Mouse (Mus musculus): ENCODE data around the gene Gpr173. TPM values are rescaled to one million over a fixed set of nuclear protein-coding genes. Genes with fewer than 3 reads are reported as not detected.

Gene Gpr173
- polyA plus RNA-seq, 1 experiment from 2014 or later = 7.1 TPM

GRCm38 (mm10) chrX:152323584-152323983, 44.9 kb downstream of the Gpr173 start:
- Histone ChIP-seq H3K4me3 (ENCODE audit: low read depth, low read length) (no peak overlapping the region), H3K27me3 (ENCODE audit: control insufficient read depth, insufficient read depth, low read length) (peaks cover 17% of the 10 kb centered on the region; the same call in 1 of the 2 replicates), H3K27ac (ENCODE audit: low read depth, low read length) (no peak overlapping the region), H3K4me1 (replicated peaks; ENCODE audit: control insufficient read depth, insufficient read depth, low read length) (no peaks in the 10 kb centered on the region; the same call in 1 of the 2 replicates), H3K36me3 (ENCODE audit: control insufficient read depth, insufficient read depth, low read length) (no peaks in the 10 kb centered on the region), H3K9me3 (ENCODE audit: control insufficient read depth, low read length) (no peaks in the 10 kb centered on the region; the same call in 1 of the 2 replicates), H3K4me2 (ENCODE audit: low read depth, low read length, severe bottlenecking) (no peak overlapping the region), H3K9ac (ENCODE audit: low read length) (no peak overlapping the region)
- no peak for ATAC-seq (replicated peaks; ENCODE audit: low FRiP score)
- WGBS = 100% methylated on average over 1 of the region's 1 CpGs
- DNase-seq (ENCODE audit: low spot score) = no peak

DNA sequence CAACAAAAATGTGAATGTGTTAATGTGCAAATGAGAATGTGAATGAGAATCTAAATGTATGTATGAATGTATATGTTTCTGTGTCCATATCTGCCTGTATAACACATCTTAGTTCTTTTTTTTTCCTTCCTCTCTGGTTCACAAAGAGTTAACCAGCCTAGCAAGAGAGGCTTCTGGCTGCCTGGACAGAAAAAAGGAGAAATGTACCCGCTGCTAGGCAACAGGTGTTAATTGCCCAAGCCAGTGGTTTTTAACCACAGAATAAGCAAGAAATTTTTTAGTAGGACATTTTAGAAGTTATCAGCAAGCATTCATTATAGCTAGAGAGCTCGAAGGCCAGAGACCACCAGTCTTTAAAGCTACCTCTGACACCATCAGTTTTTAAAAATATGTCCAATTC, 45.7 kb downstream of the Gpr173 start:
- ATAC-seq (replicated peaks; ENCODE audit: low FRiP score) = no peak
- Histone ChIP-seq H3K4me3 (ENCODE audit: low read depth, low read length) (no peak overlapping the region), H3K27ac (ENCODE audit: low read depth, low read length) (no peak overlapping the region), H3K27me3 (ENCODE audit: control insufficient read depth, insufficient read depth, low read length) (peaks cover 10% of the 10 kb centered on the region; the same call in 1 of the 2 replicates), H3K4me1 (replicated peaks; ENCODE audit: control insufficient read depth, insufficient read depth, low read length) (no peaks in the 10 kb centered on the region; the same call in 1 of the 2 replicates), H3K36me3 (ENCODE audit: control insufficient read depth, insufficient read depth, low read length) (no peaks in the 10 kb centered on the region), H3K9ac (ENCODE audit: low read length) (no peak overlapping the region), H3K9me3 (ENCODE audit: control insufficient read depth, low read length) (no peaks in the 10 kb centered on the region; the same call in 1 of the 2 replicates), H3K4me2 (ENCODE audit: low read depth, low read length, severe bottlenecking) (no peak overlapping the region)
- DNase-seq (ENCODE audit: low spot score) = no peak
- 44% methylated on average over 2 of the region's 2 CpGs for WGBS

- ATAC-seq (replicated peaks; ENCODE audit: low FRiP score) (no peak), DNase-seq (ENCODE audit: low spot score) (no peak)
- no peaks in the 10 kb centered on the region for H3K36me3 ChIP-seq (ENCODE audit: control insufficient read depth, insufficient read depth, low read length)
- H3K9me3 ChIP-seq (ENCODE audit: control insufficient read depth, low read length) = no peaks in the 10 kb centered on the region; the same call in 1 of the 2 replicates
- no peak overlapping the region for H3K4me2 ChIP-seq (ENCODE audit: low read depth, low read length, severe bottlenecking)
- WGBS = 91% methylated on average over 4 of the region's 4 CpGs
- no peaks in the 10 kb centered on the region for H3K4me1 ChIP-seq (replicated peaks; ENCODE audit: control insufficient read depth, insufficient read depth, low read length)
- H3K27ac ChIP-seq (ENCODE audit: low read depth, low read length) = no peak overlapping the region
- H3K27me3 ChIP-seq (ENCODE audit: control insufficient read depth, insufficient read depth, low read length) = peaks cover 7% of the 10 kb centered on the region; the same call in 1 of the 2 replicates
- H3K4me3 ChIP-seq (ENCODE audit: low read depth, low read length) = no peak overlapping the region
- H3K9ac ChIP-seq (ENCODE audit: low read length) = no peak overlapping the region
Observed at GRCm38 (mm10) chrX:152320535-152320934, 48.0 kb downstream of the Gpr173 start.

GRCm38 (mm10) chrX:152307942-152308341, 60.6 kb downstream of the Gpr173 start:
- H3K4me2 ChIP-seq (ENCODE audit: low read depth, low read length, severe bottlenecking) = no peak overlapping the region
- no peaks in the 10 kb centered on the region for H3K36me3 ChIP-seq (ENCODE audit: control insufficient read depth, insufficient read depth, low read length)
- no peak overlapping the region for H3K27ac ChIP-seq (ENCODE audit: low read depth, low read length)
- WGBS = 69% methylated on average over 2 of the region's 2 CpGs
- H3K4me3 ChIP-seq (ENCODE audit: low read depth, low read length) = no peak overlapping the region
- H3K4me1 ChIP-seq (replicated peaks; ENCODE audit: control insufficient read depth, insufficient read depth, low read length) = no peaks in the 10 kb centered on the region
- peaks cover 6% of the 10 kb centered on the region; the same call in 1 of the 2 replicates for H3K27me3 ChIP-seq (ENCODE audit: control insufficient read depth, insufficient read depth, low read length)
- H3K9ac ChIP-seq (ENCODE audit: low read length) = no peak overlapping the region
- no peaks in the 10 kb centered on the region for H3K9me3 ChIP-seq (ENCODE audit: control insufficient read depth, low read length)
- DNase-seq (ENCODE audit: low spot score) (no peak), ATAC-seq (replicated peaks; ENCODE audit: low FRiP score) (no peak)

DNA sequence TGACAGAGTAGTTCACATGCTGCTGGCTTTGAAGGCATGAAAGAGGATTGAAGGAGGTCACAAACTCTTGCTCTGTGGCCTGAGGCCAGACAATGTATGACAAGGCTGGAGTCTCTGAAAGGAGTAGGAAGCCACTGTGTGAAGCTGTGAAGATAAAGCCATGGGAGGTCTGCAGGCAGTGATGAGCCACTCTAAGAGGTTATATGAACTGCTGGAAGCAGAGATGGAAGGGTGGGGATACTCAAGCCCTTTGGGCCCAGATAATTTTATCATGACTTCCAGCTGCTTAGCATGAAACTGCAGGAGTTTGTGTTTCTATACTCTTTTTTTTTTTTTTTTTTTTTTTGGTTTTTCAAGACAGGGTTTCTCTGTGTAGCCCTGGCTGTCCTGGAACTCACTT, 61.1 kb downstream of the Gpr173 start:
- Histone ChIP-seq H3K27ac (ENCODE audit: low read depth, low read length) (no peak overlapping the region), H3K9ac (ENCODE audit: low read length) (no peak overlapping the region), H3K4me3 (ENCODE audit: low read depth, low read length) (no peak overlapping the region), H3K4me2 (ENCODE audit: low read depth, low read length, severe bottlenecking) (no peak overlapping the region), H3K4me1 (replicated peaks; ENCODE audit: control insufficient read depth, insufficient read depth, low read length) (no peaks in the 10 kb centered on the region), H3K36me3 (ENCODE audit: control insufficient read depth, insufficient read depth, low read length) (no peaks in the 10 kb centered on the region), H3K9me3 (ENCODE audit: control insufficient read depth, low read length) (no peaks in the 10 kb centered on the region), H3K27me3 (ENCODE audit: control insufficient read depth, insufficient read depth, low read length) (peaks cover 6% of the 10 kb centered on the region; the same call in 1 of the 2 replicates)
- DNase-seq (ENCODE audit: low spot score) = no peak
- ATAC-seq (replicated peaks; ENCODE audit: low FRiP score) = no peak

DNA sequence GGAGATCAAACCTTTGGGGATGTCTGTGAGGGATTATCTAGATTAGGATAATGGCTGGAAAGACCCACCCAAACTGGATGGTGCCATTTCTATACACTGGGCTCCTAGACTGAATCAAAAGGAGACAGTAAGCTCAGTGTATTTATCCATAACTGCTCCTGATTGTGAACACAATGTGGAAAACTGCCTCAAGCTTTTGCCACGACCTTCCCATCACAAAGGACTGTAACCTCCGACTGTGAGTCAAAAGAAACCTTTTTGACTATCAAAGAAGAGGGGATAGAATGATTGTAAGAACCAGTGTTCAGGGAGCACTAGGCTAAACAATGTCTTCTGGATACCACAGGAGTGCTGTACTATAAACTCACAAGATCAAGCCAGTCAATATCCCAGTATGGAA, 62.3 kb downstream of the Gpr173 start:
- 76% methylated on average over 2 of the region's 2 CpGs for WGBS
- DNase-seq (ENCODE audit: low spot score) (no peak), ATAC-seq (replicated peaks; ENCODE audit: low FRiP score) (no peak)
- no peaks in the 10 kb centered on the region for H3K36me3 ChIP-seq (ENCODE audit: control insufficient read depth, insufficient read depth, low read length)
- H3K9ac ChIP-seq (ENCODE audit: low read length) = no peak overlapping the region
- peaks cover 6% of the 10 kb centered on the region; the same call in 1 of the 2 replicates for H3K27me3 ChIP-seq (ENCODE audit: control insufficient read depth, insufficient read depth, low read length)
- no peak overlapping the region for H3K27ac ChIP-seq (ENCODE audit: low read depth, low read length)
- H3K4me1 ChIP-seq (replicated peaks; ENCODE audit: control insufficient read depth, insufficient read depth, low read length) = no peaks in the 10 kb centered on the region
- H3K4me2 ChIP-seq (ENCODE audit: low read depth, low read length, severe bottlenecking) = no peak overlapping the region
- H3K9me3 ChIP-seq (ENCODE audit: control insufficient read depth, low read length) = no peaks in the 10 kb centered on the region
- no peak overlapping the region for H3K4me3 ChIP-seq (ENCODE audit: low read depth, low read length)

Other genes with a start within 250 kb of the Gpr173 start
- gene Iqsec2, start 224.4 kb downstream of the Gpr173 start, polyA plus RNA-seq (2014; fragmentation: Nextera tagmentation; extraction: Ambion mirVana) = 1.5 and 2.1 TPM in 2 replicates
- gene Kdm5c, start 135.7 kb downstream of the Gpr173 start, polyA plus RNA-seq (2014; fragmentation: Nextera tagmentation; extraction: Ambion mirVana) = 46.3 and 46.6 TPM in 2 replicates
- gene Kantr, start 41.2 kb downstream of the Gpr173 start, polyA plus RNA-seq (2014; fragmentation: Nextera tagmentation; extraction: Ambion mirVana) = 16.6 and 19.5 TPM in 2 replicates
- 33.7 and 35.6 TPM in 2 replicates for gene Tspyl2, start 26.3 kb downstream of the Gpr173 start, polyA plus RNA-seq (2014; fragmentation: Nextera tagmentation; extraction: Ambion mirVana)
- not detected in 2 replicates for gene Cldn34a, start 194.6 kb upstream of the Gpr173 start, polyA plus RNA-seq (2014; fragmentation: Nextera tagmentation; extraction: Ambion mirVana)